Mouse (Mus musculus): ENCODE results near the gene Mast4. TPM values are rescaled to one million over a fixed set of nuclear protein-coding genes. Genes with fewer than 3 reads are reported as not detected.
A peak's percentile ranks its signal among the peaks of the same experiment; 100 is the strongest.

Gene Mast4
- polyA plus RNA-seq, 1 experiment = 0.04 TPM

DNA sequence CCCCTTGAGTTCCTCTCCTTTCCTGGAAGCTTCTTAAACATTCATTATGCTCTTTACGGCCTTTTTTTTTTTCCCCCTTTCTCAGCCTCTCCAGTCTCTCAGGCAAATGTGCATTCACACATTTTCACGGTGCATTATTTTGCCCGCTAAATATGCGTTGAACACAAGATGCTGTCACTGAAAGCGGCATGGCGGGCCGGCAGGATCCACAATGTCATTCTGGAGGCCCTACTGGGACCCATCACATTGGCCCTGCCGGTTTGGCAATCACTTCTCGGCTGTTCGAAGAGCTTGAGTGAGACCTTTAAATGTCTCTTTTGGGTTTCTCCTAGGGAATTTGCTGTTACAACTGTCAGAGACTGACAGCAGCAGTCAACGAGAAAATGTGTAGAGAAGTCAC, 569.1 kb downstream of the Mast4 start:
- Histone ChIP-seq H3K4me1 (ENCODE audit: control insufficient read depth) (peaks cover 24% of the 10 kb centered on the region), H3K4me3 (replicated peaks) (no peak overlapping the region), H3K9me3 (ENCODE audit: control insufficient read depth, low read length) (no peaks in the 10 kb centered on the region), H3K36me3 (ENCODE audit: control insufficient read depth) (peaks cover 4% of the 10 kb centered on the region; the same call in 1 of the 2 replicates), H3K27me3 (ENCODE audit: control insufficient read depth) (no peaks in the 10 kb centered on the region)
- TF ChIP-seq TAL1 (IDR thresholded peaks at IDR 0.05; ENCODE audit: low read length) (no peak), GATA1 (IDR thresholded peaks at IDR 0.05; ENCODE audit: low read length) (no peak)

DNA sequence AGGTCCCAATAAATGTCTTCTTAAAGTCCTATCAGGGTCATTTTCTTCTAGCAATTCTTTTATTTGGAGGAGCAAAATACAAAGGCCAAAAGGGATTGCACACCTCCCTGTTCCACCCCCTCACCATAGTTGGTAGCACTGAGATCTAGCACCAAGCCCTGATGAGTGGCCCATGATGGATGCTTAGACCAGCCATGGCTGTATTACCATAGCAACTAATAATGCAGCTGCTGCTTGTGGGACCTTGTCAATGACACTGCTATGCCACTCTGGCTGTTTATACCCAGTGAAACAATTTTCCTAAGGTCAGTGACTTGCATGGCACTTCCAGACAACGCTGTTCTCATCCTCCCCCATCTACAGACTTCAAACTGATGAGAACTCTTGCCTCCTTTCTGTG, 570.1 kb downstream of the Mast4 start:
- Histone ChIP-seq H3K4me1 (ENCODE audit: control insufficient read depth) (peaks cover 24% of the 10 kb centered on the region), H3K36me3 (ENCODE audit: control insufficient read depth) (peaks cover 2% of the 10 kb centered on the region; the same call in 1 of the 2 replicates), H3K27me3 (ENCODE audit: control insufficient read depth) (no peaks in the 10 kb centered on the region), H3K4me3 (replicated peaks) (no peak overlapping the region), H3K9me3 (ENCODE audit: control insufficient read depth, low read length) (no peaks in the 10 kb centered on the region)
- TF ChIP-seq GATA1 (IDR thresholded peaks at IDR 0.05; ENCODE audit: low read length) (no peak), TAL1 (IDR thresholded peaks at IDR 0.05; ENCODE audit: low read length) (no peak)

- no peaks in the 10 kb centered on the region for H3K27me3 ChIP-seq (ENCODE audit: control insufficient read depth)
- peaks cover 31% of the 10 kb centered on the region for H3K4me1 ChIP-seq (ENCODE audit: control insufficient read depth)
- peaks cover 7% of the 10 kb centered on the region for H3K36me3 ChIP-seq (ENCODE audit: control insufficient read depth)
- no peak for TF ChIP-seq GATA1 (IDR thresholded peaks at IDR 0.05; ENCODE audit: low read length)
- no peak for TF ChIP-seq TAL1 (IDR thresholded peaks at IDR 0.05; ENCODE audit: low read length)
- H3K9me3 ChIP-seq (ENCODE audit: control insufficient read depth, low read length) = no peaks in the 10 kb centered on the region
- H3K4me3 ChIP-seq (replicated peaks) = no peak overlapping the region
Observed at GRCm38 (mm10) chr13:102762203-102762602, 572.1 kb downstream of the Mast4 start.

GRCm38 (mm10) chr13:102761410-102761809, 572.9 kb downstream of the Mast4 start:
- H3K9me3 ChIP-seq (ENCODE audit: control insufficient read depth, low read length) = no peaks in the 10 kb centered on the region
- H3K27me3 ChIP-seq (ENCODE audit: control insufficient read depth) = no peaks in the 10 kb centered on the region
- TF ChIP-seq GATA1 (IDR thresholded peaks at IDR 0.05; ENCODE audit: low read length) = no peak
- TF ChIP-seq TAL1 (IDR thresholded peaks at IDR 0.05; ENCODE audit: low read length) = no peak
- no peak overlapping the region for H3K4me3 ChIP-seq (replicated peaks)
- H3K36me3 ChIP-seq (ENCODE audit: control insufficient read depth) = peaks cover 7% of the 10 kb centered on the region
- peaks cover 28% of the 10 kb centered on the region for H3K4me1 ChIP-seq (ENCODE audit: control insufficient read depth)

- Histone ChIP-seq H3K4me1 (ENCODE audit: control insufficient read depth) (peaks cover 36% of the 10 kb centered on the region), H3K27me3 (ENCODE audit: control insufficient read depth) (no peaks in the 10 kb centered on the region), H3K36me3 (ENCODE audit: control insufficient read depth) (peaks cover 11% of the 10 kb centered on the region), H3K9me3 (ENCODE audit: control insufficient read depth, low read length) (no peaks in the 10 kb centered on the region), H3K4me3 (replicated peaks) (no peak overlapping the region)
- TF ChIP-seq TAL1 (IDR thresholded peaks at IDR 0.05; ENCODE audit: low read length) = no peak
Observed at GRCm38 (mm10) chr13:102758021-102758420, 576.3 kb downstream of the Mast4 start.

DNA sequence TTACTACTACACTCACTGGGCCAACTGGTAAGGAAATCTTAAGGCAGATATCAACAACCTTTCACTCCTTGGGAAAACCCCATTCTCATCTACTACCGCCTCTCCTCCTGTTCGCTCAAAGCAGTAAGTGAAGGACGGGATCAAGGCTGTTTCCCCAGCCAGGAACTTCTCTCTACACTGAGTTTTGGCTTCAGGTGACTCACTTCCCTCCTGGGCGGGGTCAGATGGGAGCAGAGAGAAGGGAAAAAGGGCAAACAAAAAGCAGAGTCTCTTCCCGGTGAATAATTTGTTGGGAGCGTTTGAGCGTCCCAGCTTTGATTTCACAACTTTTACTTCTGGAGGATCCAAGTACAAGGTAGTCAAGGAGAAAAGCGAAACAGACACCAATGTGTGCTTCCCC, 578.2 kb downstream of the Mast4 start:
- peaks cover 21% of the 10 kb centered on the region for H3K36me3 ChIP-seq (ENCODE audit: control insufficient read depth)
- H3K4me1 ChIP-seq (ENCODE audit: control insufficient read depth) = peaks cover 46% of the 10 kb centered on the region
- H3K27me3 ChIP-seq (ENCODE audit: control insufficient read depth) = no peaks in the 10 kb centered on the region
- H3K9me3 ChIP-seq (ENCODE audit: control insufficient read depth, low read length) = no peaks in the 10 kb centered on the region
- H3K4me3 ChIP-seq (replicated peaks) = no peak overlapping the region
- TF ChIP-seq GATA1 (IDR thresholded peaks at IDR 0.05; ENCODE audit: low read length) (no peak), TAL1 (IDR thresholded peaks at IDR 0.05; ENCODE audit: low read length) (no peak)

DNA sequence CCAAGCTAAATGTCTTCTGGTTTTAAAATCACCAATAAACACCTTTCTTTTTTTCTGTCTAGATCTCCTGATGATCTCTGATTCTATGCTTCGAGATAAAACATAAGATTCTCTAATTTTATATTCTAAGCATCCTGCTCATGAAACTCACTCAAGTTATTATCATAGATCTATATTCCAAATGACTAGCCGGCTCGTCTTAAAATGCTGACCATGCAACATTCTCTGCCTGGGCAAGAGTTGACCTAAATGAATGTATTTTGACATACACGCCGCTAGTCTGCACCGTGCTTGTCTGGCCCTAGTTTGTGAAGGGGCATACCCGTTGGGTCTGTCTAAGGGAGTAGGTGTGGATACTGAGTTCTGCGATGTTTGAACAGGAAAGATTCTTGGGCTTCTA, 579.2 kb downstream of the Mast4 start:
- Histone ChIP-seq H3K4me3 (replicated peaks) (no peak overlapping the region), H3K36me3 (ENCODE audit: control insufficient read depth) (peaks cover 25% of the 10 kb centered on the region), H3K27me3 (ENCODE audit: control insufficient read depth) (no peaks in the 10 kb centered on the region), H3K9me3 (ENCODE audit: control insufficient read depth, low read length) (no peaks in the 10 kb centered on the region), H3K4me1 (ENCODE audit: control insufficient read depth) (peaks cover 49% of the 10 kb centered on the region)
- TF ChIP-seq GATA1 (IDR thresholded peaks at IDR 0.05; ENCODE audit: low read length) (no peak), TAL1 (IDR thresholded peaks at IDR 0.05; ENCODE audit: low read length) (no peak)

DNA sequence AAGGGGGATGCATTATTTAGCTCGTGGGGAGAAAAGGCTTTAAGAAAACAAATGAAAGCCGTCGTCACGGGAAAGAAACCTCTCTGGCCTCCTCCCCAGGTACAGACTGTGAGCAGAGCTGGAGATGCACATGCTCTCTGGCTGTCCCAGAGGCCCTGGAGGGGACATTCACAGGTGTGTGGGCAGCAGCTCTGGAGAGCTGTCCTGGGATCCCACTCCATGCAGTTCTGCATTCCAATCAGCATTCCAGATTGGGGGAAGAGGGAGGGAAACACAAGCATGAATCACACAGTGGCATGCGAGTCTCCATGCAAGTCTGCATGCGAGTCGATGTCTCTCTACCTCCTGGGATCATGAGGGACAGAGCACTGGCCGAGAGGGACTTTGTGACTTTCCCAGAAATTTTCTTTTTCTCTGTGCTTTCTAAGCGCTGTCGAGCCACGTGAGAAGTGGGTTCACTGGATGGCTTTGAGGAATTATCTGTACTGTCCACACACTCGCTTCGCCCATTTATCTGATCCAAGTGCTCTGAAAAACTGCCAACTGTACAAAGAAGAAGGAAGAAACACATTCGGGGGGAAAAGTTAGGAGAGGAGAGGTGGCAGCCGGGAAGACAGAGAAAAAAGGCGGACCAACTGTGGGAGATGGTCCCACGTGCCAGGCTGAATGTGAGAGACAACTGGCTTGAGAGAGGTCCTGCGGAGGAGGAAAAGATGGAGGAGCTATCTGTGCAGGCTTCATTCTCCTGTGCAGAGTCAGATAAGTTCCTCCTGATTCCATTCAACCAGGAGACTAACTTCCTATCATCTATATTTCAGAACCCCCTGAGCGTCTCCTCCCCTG, 580.4 kb downstream of the Mast4 start:
- peaks cover 49% of the 10 kb centered on the region for H3K4me1 ChIP-seq (ENCODE audit: control insufficient read depth)
- peak overlapping the region; percentile 29 for H3K4me3 ChIP-seq (replicated peaks)
- H3K9me3 ChIP-seq (ENCODE audit: control insufficient read depth, low read length) = no peaks in the 10 kb centered on the region
- 0 out of 3 replicates have a peak, but pooled peaks have one; percentile 32 for TF ChIP-seq TAL1 (IDR thresholded peaks at IDR 0.05; ENCODE audit: low read length)
- 0 out of 2 replicates have a peak, but pooled peaks have one; percentile 20 for TF ChIP-seq GATA1 (IDR thresholded peaks at IDR 0.05; ENCODE audit: low read length)
- H3K27me3 ChIP-seq (ENCODE audit: control insufficient read depth) = no peaks in the 10 kb centered on the region
- H3K36me3 ChIP-seq (ENCODE audit: control insufficient read depth) = peaks cover 28% of the 10 kb centered on the region

DNA sequence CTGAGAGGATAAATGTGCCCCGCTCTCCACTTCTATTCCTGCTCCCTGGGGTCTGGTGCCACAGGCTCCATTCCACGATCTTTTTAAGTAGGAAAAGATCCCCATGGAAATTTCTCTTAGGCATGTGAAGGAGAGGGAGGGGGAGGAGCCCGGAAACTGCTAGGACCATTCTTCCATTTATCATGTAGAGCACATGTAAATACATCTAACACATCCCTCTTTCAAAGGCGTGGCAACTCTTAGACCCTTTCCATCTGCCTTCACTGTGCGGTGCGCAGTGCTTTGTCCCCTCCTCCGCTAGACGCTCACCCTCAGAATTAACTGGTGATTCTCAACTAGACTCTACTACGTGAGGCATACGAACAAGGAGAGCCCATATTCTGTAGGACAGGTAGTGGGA, 584.4 kb downstream of the Mast4 start:
- H3K9me3 ChIP-seq (ENCODE audit: control insufficient read depth, low read length) = no peaks in the 10 kb centered on the region
- H3K4me3 ChIP-seq (replicated peaks) = no peak overlapping the region
- H3K36me3 ChIP-seq (ENCODE audit: control insufficient read depth) = peaks cover 25% of the 10 kb centered on the region
- TF ChIP-seq TAL1 (IDR thresholded peaks at IDR 0.05; ENCODE audit: low read length) (no peak), GATA1 (IDR thresholded peaks at IDR 0.05; ENCODE audit: low read length) (no peak)
- no peaks in the 10 kb centered on the region for H3K27me3 ChIP-seq (ENCODE audit: control insufficient read depth)
- peaks cover 33% of the 10 kb centered on the region for H3K4me1 ChIP-seq (ENCODE audit: control insufficient read depth)

All from erythroblast, embryonic 14.5 days (primary cell).